8 mouse cellular contexts compared by ENCODE assay signal in the genomic region with DNA sequence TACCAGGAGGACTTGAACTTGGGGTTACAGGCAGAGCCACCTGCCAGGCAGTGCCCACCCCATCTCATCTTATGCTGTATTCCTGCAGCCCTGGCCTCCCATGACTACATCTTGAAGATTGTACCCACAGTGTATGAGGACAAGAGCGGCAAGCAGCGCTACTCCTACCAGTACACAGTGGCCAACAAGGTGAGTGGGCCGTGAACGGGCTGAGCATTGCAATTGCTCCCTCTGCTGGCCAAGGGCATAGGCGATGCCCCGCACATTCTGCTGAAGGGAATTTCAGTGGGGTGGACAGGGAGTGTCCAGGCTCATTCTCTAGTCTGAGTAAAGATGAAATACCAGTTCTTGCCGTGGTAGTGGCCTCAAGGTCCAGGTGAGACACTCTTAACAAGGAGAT. TPM values are rescaled to one million over a fixed set of nuclear protein-coding genes. Genes with fewer than 3 reads are reported as not detected.
DNase-seq lines count a peak whose midpoint lies in the region; ATAC-seq and TF ChIP-seq lines count a peak whose summit lies in the region.

No protein-coding gene starts in this region.

- DNase-seq in left cerebral cortex, adult 2 months (ENCODE audit: extremely low spot score in 1 of 2, low spot score in 2 of 2), result peak; percentile 60 to 83
- DNase-seq in left cerebral cortex, adult 11 months (ENCODE audit: low spot score), result no peak
- DNase-seq in cerebellum, adult 9-10 months, result peak; percentile 85
- DNase-seq in frontal cortex, postnatal 25 days (ENCODE audit: low spot score in 2 of 2), result peak; percentile 63
- DNase-seq in left cerebral cortex, postnatal 4 days, result peak; percentile 83
- DNase-seq in midbrain, embryonic 14.5 days, result peak; percentile 87
- peak; percentile 76 to 92 for DNase-seq in spleen, postnatal 4 days (ENCODE audit: low spot score in 2 of 2)

- TF ChIP-seq CTCF in left cerebral cortex, adult 2 months (IDR thresholded peaks at IDR 0.05), result peak; percentile 93

- ATAC-seq in hindbrain, embryonic 15.5 days (ENCODE audit: low FRiP score, low read depth), result 0 out of 2 replicates have a peak, but pooled peaks have one; percentile 43
- ATAC-seq in midbrain, embryonic 14.5 days (ENCODE audit: low FRiP score, low TSS enrichment), result no peak

- no peak overlapping the region for H3K9ac ChIP-seq in hindbrain, embryonic 15.5 days
- H3K9ac ChIP-seq in midbrain, embryonic 14.5 days (replicated peaks; ENCODE audit: low read length), result no peak overlapping the region

- H3K36me3 ChIP-seq in hindbrain, embryonic 15.5 days, result peaks cover 73% of the 10 kb centered on the region
- H3K36me3 ChIP-seq in midbrain, embryonic 14.5 days (ENCODE audit: control insufficient read depth, insufficient read depth, low read length), result peaks cover 81% of the 10 kb centered on the region

- no peak overlapping the region for H3K4me3 ChIP-seq in left cerebral cortex, adult 2 months
- no peak overlapping the region for H3K4me3 ChIP-seq in hindbrain, embryonic 15.5 days
- H3K4me3 ChIP-seq in midbrain, embryonic 14.5 days (replicated peaks; ENCODE audit: low read depth, low read length), result no peak overlapping the region

- H3K4me1 ChIP-seq in hindbrain, embryonic 15.5 days (replicated peaks), result no peaks in the 10 kb centered on the region
- H3K4me1 ChIP-seq in midbrain, embryonic 14.5 days (ENCODE audit: control insufficient read depth, insufficient read depth, low read length), result no peaks in the 10 kb centered on the region

- no peak overlapping the region for H3K27ac ChIP-seq in left cerebral cortex, adult 2 months
- no peak overlapping the region for H3K27ac ChIP-seq in hindbrain, embryonic 15.5 days (replicated peaks)
- no peak overlapping the region for H3K27ac ChIP-seq in midbrain, embryonic 14.5 days (replicated peaks; ENCODE audit: low read depth, low read length)

- H3K9me3 ChIP-seq in hindbrain, embryonic 15.5 days, result no peaks in the 10 kb centered on the region
- H3K9me3 ChIP-seq in midbrain, embryonic 14.5 days (ENCODE audit: control insufficient read depth, low read length), result no peaks in the 10 kb centered on the region

- no peaks in the 10 kb centered on the region for H3K27me3 ChIP-seq in hindbrain, embryonic 15.5 days
- no peaks in the 10 kb centered on the region for H3K27me3 ChIP-seq in midbrain, embryonic 14.5 days (ENCODE audit: control insufficient read depth, insufficient read depth, low read length)

- WGBS in hindbrain, embryonic 15.5 days, result 23% methylated on average over 7 of the region's 7 CpGs
- WGBS in midbrain, embryonic 14.5 days, result 29% methylated on average over 7 of the region's 7 CpGs

- intact Hi-C loops in left cerebral cortex, adult 2 months (cut with DNase I), result loop anchor here (1.0 to 2.0 kb wide), 3 partner anchors 76 to 172 kb away; a partner anchor contains a TSS
- intact Hi-C loops in left cerebral cortex, postnatal 4 days (cut with DNase I), result loop anchor here (2.0 kb wide), 1 partner anchor 172 kb away; no protein-coding TSS in a partner anchor

- no peak overlapping the region for H3K4me2 ChIP-seq in hindbrain, embryonic 15.5 days
- H3K4me2 ChIP-seq in midbrain, embryonic 14.5 days (ENCODE audit: low read length), result no peak overlapping the region

RNA-seq across cellular contexts. Expression of a gene that starts 24.4 kb away (rescaled TPM):
- 10 to 100 TPM; 39.2 to 44.6 TPM for total RNA-seq in left cerebral cortex, adult 2 months (2021)
- 95.2 and 104 TPM in 2 replicates for polyA plus RNA-seq in hindbrain, embryonic 15.5 days (2015; fragmentation: Nextera tagmentation; extraction: Ambion mirVana)
- total RNA-seq in left cerebral cortex, postnatal 4 days (2021), result 10 to 100 TPM; 29.4 to 31.3 TPM
- 85.5 and 90.5 TPM in 2 replicates for polyA plus RNA-seq in midbrain, embryonic 14.5 days (2014; fragmentation: Nextera tagmentation; extraction: Ambion mirVana)
